Mouse (Mus musculus) erythroblast, adult 5-6 weeks (primary cell): ENCODE results near the gene Dmwd. TPM values are rescaled to one million over a fixed set of nuclear protein-coding genes. Genes with fewer than 3 reads are reported as not detected.

Experiments used
- ATAC-seq: replicated peaks from 2 replicates; pipeline ENCODE4 v1.8.0; 2016; ENCODE audit warnings: moderate number of reproducible peaks, mild to moderate bottlenecking, moderate TSS enrichment, inconsistent platforms; ENCODE audit not compliant: poor library complexity, low FRiP score, severe bottlenecking
- total RNA-seq, 2 experiments: library from RNA; stranded (forward) in 1 of 2; stranded (reverse) in 1 of 2; fragments of 150-400 nt in 1 of 2; fragments of 200-764, 138-1000 nt in 1 of 2; gene quantifications; 2 replicates each; pipeline versions ENCODE4 v1.2.3 to v1.2.4; 2015 to 2017; ENCODE audit warnings: low replicate concordance in 2 of 2

Dmwd gene
- total RNA-seq, 2 experiments from 2014 or later: 1.0 to 1.9 TPM

DNA sequence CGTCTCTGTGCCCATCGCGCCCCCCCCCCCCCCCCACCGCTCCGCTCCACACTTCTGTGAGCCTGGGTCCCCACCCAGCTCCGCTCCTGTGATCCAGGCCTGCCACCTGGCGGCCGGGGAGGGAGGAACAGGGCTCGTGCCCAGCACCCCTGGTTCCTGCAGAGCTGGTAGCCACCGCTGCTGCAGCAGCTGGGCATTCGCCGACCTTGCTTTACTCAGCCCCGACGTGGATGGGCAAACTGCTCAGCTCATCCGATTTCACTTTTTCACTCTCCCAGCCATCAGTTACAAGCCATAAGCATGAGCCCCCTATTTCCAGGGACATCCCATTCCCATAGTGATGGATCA lies 17.1 kb downstream of the Dmwd start:
- ATAC-seq: peak; percentile 81

DNA sequence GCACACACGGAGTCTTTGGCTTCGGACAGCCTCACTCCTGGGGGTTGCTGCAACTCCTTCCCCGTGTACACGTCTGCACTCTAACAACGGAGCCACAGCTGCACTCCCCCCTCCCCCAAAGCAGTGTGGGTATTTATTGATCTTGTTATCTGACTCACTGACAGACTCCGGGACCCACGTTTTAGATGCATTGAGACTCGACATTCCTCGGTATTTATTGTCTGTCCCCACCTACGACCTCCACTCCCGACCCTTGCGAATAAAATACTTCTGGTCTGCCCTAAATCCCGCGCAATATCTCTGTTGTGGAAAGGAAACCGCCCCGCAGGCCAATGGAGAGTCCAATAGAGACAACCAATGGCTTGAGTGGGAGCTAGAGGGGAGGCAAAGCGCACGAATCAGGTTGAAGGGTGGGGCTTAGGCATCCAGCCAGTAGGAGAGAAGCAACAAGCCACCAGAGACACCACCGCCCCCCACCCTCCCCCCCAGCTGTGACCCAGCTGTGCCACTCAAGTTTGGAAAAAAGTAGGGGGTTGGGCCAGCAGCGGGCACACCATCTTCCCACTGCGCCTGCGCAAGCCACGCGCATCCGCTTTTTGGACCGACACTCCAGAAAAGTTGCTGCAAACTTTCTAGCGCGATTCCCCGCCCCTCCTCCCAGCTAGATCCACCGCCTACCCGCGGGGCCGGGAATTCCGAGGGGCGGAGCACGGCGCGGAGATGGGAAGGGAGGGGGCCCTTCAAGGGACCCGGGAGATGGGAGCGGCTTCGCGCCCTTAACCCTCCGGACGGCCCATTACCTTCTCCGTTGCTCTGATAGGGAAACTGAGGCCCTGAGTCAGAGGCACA lies 17.7 kb downstream of the Dmwd start:
- peak; percentile 67 for ATAC-seq

DNA sequence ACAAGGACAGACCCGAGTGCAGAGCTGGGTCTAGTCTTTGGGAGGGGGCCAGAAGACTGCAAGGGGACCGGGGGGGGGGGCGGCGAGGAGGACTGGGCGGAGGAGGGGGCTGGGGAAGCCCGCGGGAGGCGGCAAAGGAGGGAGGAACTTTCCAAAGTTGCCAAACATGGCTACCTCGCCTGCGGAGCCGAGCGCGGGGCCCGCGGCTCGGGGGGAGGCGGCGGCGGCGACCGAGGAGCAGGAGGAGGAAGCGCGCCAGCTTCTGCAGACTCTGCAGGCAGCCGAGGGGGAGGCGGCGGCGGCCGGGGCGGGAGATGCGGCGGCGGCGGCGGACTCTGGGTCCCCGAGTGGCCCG lies 18.4 kb downstream of the Dmwd start, which contains the start of gene Six5:
Gene Six5 (plus strand): TSS at position 124 of the 355 bp plus-strand sequence.
- no peak for ATAC-seq

DNA sequence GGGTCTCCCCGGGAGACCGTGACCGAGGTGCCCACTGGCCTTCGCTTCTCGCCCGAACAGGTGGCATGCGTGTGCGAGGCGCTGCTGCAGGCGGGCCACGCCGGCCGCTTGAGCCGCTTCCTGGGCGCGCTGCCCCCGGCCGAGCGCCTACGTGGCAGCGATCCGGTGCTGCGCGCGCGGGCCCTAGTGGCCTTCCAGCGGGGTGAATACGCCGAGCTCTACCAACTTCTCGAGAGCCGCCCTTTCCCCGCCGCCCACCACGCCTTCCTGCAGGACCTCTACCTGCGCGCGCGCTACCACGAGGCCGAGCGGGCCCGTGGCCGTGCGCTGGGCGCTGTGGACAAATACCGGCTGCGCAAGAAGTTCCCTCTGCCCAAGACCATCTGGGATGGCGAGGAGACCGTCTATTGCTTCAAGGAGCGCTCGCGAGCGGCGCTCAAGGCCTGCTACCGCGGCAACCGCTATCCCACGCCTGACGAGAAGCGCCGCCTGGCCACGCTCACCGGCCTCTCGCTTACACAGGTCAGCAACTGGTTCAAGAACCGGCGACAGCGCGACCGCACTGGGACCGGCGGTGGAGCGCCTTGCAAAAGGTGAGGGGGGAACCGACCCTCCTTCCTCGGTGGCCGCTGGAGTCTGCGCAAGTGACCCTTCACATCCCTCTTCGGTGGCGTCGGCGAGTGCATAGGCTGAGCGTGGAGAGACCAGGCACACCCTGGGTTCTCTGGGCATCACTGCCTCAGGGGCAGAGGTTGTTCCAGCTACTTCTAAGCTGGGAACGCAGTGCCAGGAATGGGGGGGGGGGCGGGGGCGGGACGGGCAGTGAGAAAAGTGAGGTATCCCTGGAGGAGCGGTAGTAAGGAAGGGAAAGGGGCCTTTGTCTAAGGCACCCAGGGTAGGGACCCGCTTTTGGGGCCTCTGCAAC lies 19.1 kb downstream of the Dmwd start:
- no peak for ATAC-seq

DNA sequence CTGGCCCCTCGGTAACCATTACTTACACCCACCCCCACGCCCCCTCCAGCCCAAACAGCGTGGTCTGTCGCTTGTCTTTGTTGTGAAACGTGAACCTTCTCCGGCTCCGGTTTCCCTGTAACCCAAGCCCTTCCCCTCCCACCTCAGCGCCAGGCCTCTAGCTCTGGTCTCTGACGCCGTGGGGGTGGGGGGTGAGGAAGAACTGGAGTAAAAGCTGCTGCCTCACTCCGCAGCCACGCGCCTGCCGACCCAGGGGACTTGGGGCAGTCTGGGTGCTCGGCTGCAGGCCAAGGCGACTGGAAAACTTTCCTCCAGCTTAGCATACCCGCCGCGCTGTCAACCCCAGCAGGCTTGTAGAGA lies 19.7 kb downstream of the Dmwd start:
- no peak for ATAC-seq

DNA sequence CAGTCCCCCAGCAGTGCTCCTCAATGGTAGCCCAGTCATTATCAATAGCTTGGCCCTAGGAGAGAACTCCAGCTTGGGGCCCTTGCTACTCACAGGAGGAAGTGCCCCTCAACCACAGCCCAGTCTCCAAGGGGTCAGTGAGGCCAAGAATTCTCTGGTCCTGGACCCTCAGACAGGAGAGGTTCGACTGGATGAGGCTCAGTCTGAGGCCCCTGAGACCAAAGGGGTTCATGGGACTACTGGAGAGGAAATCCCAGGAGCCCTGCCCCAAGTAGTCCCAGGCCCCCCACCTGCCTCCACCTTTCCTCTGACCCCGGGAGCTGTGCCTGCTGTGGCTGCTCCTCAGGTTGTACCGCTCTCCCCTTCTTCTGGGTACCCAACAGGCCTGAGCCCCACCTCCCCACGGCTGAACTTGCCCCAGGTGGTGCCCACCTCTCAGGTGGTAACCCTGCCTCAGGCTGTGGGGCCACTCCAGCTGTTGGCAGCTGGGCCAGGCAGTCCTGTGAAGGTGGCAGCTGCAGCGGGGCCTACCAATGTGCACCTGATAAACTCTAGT lies 20.5 kb downstream of the Dmwd start:
- no peak for ATAC-seq

DNA sequence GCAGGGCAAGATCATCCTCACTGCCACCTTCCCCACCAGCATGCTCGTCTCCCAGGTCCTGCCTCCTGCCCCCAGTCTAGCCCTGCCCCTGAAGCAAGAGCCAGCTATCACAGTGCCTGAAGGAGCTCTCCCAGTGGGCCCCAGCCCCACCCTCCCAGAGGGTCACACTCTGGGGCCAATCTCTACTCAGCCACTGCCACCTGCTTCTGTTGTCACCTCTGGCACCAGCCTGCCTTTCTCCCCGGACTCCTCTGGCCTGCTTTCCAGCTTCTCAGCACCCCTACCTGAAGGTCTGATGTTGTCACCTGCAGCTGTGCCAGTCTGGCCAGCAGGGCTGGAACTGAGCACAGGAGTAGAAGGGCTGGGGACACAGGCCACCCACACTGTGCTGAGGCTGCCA lies 21.2 kb downstream of the Dmwd start:
- no peak for ATAC-seq

DNA sequence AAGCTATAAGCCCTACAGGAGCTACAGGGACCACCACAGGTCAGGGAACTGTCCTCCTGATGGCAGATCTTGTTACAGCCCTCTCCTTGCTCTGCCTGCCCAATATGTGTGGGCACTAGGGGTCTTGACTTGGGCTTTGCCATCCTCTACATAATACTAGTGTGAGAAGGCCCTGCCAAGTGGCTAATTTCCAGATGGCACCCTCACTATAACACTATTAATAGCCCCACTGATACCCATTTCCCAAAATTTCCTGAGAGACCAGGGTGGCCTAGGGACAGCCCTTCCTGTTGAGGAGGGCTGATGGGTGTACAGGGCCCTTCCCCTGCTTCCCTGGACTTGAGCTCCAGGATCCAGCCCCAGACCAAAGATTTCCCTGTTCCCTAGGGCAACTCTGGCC lies 21.8 kb downstream of the Dmwd start:
- no peak for ATAC-seq

DNA sequence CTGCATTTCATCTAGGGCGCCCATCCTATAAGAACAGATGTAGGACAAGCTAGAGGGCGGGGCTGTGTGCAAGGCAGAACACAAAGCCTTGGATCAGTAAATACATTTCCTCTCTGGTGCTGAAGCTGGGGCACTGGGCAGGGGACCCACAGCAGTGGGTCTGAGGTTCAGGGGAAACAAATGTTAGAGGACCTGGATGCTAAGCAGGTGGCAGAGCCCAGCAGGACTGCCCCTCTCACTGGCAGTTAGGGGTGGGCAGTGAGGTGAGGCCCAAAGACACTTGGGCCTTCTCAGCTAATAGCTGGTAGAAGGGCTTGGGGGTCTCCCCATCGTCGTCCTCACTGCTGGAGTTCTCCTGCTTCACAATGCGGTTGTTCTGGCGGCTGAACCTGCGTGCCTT lies 22.8 kb downstream of the Dmwd start:
- no peak for ATAC-seq

DNA sequence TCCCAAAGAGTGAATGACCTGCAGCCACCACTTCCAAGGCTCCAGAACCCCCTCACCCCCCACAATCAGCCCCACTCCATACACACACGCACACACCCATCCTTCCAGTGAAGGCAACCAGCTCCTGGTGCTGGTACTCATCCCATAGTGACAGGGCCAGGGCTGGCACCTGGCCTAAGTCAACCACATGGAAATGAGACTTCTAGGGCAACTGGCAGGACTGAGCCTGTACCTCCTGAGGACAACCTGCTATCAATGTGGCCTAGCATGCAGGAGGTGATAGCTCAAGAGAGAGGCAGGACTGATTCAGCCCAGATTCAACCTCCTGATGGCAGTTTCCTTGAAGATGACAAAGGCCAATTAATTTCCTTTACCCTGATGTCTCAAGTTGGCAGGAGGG lies 24.3 kb downstream of the Dmwd start:
- no peak for ATAC-seq

DNA sequence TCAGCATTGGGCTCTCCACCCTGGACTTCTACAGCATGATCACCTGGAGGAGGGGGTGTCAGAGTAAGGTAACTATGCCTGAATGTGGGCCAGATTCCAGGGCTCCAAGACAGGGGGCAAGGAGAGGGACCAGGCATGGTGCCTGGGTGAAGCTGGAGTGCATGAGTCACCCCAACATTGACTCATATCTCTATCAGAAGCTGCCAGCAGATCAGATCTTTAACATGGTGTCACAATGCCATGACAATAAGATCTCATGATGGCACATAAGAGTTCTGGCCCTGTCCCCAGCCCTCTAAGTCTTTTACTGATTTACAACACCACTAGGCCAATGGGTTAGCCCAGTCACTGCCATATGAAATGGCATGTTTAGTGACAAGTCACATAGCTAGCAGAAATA lies 27.7 kb downstream of the Dmwd start:
- no peak for ATAC-seq

DNA sequence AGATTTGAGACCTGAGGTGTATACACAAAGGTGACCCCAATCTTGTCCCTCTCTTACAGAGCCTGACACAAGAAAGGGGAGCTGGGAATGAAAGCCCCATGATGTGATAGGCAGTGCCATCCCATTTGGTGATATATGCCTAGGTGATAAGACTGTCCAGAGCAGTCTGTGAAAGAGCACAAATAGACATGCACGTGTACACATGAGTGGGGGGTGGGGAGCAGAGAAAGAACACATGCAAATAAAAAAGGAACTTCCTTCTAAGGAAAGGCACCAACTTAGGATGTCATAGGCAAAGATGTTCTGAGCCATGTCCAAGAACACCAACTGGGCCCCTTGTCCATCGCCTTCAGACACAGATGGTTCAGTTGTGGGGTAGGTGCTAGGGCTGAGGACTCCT lies 28.5 kb downstream of the Dmwd start:
- ATAC-seq: no peak

DNA sequence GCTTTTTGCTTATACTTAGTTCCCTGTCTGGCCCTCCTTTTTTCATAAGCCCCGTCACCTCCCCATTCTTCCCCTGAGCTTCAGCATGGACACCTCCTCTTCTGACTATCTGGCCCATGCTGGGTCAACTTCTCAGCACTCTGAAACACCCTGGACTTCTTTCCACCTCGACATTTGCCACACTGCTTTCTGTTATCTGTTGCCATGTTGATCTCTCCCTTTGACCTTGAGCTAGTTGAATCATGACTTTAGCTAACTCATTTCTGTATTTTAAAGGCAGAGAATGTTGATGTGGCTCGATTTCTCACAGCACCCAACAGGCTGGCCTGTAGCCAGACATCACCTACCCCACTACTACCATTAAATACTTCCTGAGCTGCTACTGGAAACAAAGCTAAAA lies 31.4 kb downstream of the Dmwd start:
- ATAC-seq: no peak

DNA sequence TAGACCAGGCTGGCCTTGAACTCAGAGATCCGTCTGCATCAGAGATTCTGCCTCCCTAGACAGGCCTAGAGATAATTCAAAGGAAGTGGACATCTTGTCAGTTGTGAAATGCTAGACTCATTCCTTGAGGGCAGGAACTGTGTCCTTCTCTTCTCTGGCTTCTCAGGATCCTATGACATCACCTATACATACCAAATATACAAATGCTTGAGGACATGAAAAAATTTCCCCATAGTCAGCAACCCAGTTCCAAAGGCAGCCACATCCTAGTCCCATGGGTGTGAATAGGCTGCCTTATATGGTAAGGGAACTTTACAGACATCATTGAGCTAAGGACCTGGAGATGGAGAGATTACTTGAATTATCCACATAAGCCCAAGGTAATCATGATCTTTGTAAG lies 33.5 kb downstream of the Dmwd start:
- no peak for ATAC-seq

DNA sequence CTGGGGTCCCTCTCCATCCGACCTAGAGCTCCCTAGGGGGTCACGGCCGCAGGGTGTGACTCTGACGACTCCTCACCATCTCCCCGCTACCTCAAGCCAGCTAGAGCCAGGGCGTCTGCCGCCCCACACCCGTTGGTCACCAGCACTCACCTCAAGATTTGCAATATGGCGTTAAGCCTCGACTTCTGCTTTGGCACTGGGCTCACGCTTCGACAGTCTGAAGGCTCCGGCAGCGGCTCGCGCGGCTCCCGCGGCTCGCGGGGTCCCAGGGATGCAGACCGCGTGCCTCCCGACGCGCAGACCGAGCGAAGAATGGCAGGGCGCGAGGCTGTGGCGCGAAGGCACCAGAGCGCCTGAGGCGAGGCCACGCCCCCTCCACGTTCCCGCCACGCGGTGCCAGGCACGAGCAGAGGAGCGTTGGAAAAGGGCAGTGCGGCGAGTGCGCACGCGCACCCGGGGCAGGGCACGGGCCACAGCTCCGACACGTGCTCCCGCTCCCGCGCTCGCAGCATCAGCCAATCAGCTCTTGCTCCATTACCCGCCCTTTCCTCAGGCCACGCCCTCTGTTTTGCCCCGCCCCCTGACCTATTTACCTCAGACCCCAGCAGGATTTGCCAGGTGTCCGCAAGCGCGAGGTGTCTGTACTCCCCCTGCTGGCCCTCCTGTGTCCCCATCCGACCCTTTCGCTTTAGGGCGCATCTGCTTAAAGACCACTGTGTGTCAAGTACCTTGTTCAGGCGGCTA lies 42.2 kb downstream of the Dmwd start, which contains the start of gene Gm4969:
Gene Gm4969 (minus strand): TSS at position 341 of the 744 bp plus-strand sequence.
- ATAC-seq: no peak

DNA sequence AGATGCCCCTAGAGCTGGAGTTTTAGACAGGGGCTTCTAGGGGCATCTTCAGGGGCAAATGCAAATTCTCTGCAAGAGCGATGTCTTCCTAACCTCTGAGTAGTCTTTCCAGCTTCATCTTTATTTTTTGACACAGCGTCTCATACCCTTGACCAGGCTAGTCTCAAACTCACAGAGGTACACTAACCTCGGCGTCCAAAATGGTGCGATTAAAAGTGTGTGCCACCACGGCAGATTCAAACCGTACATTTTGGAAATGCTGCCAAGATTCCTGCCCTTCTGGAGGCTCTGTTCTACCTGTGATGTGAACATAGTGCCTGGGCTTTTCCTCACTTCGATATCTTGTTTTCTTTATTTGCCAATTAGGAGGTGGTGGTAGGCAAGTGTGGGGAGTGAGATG lies 43.1 kb downstream of the Dmwd start:
- no peak for ATAC-seq

DNA sequence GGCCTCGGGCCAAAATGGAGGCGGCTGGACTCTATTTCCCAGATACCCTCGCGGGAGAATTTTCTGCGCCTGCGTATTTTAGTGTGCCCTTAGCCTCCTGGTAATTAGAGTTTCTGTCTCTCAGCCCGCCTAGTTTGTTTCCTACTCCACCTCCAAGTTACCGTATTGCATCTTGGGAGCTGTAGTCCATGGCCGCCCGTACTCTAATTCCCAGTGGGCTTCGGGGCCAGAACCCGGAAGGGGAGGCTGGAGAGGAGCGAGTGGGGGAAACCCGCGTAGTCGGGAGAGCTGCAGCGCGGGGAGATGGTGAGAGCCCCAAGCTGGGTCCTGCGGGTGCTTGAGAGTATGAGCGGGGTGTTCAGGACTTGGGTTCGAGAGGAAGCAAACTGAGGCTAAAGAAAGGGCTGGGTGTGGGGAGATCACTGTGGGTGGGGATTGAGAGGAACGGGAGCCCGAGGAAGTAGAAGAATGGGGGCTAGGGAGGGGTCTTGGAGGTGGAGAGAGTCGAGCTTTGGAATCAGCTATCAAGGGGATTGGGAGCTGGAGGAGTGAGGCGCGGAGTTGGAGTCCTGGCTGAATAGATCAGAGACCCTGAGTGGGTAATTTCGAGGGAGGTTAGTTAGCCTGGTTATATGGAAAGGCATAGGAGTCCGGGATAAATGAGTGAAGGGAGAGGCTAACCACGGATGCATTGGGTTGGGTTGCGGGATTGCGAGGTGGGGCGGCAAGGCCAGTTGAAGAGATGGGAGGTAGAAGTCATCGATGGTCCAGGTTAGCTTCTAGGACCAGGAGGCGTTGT lies 43.8 kb downstream of the Dmwd start, which contains the start of gene Fbxo46:
Gene Fbxo46 (plus strand): TSS at position 229 of the 799 bp plus-strand sequence.
- peak; percentile 99 for ATAC-seq

DNA sequence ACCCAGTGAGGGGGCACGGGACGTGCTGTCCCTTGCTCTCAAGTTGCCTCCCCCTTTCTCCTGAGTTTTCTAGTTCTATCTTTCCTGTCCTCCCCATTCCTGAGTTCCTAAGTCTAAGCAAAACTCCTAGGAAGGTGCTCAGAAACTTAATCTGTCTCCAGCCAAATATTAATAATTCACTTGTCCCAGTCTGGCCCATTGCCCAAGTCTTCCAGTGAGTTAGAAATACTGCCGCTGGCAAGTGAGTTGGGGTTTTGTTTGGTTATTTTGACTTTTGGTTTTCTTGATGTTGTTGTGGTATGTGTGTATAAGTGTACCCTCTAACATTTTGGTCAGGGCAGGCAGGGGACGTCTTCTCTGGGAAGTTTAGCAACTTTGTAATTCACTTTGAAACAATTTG lies 45.7 kb downstream of the Dmwd start:
- no peak for ATAC-seq

DNA sequence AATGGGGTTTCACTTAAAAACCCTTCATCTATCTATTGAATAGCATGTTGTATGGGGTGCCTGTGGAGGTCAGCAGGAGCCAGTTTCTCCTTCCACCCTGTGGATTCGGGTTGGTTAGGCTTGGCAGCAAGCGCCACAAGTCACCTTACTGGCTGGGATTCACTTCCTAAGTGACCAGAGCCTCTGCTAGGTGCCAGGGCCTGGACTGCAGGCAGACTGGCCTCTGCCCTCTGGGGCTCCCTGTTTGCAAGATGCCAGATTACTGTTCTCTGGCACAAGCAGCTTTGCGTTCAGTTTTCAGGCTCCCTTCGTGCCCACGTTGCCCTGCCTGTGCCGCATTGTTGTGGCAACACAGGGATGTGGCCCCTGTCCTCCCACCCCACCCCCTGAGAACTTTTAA lies 48.7 kb downstream of the Dmwd start:
- ATAC-seq: no peak
